Mouse (Mus musculus) heart, adult 2 months (tissue): ENCODE results near the gene H6pd. TPM values are rescaled to one million over a fixed set of nuclear protein-coding genes. Genes with fewer than 3 reads are reported as not detected.

ENCODE experiments used
- DNase-seq, 2 experiments: peaks; one replicate each; pipeline ENCODE4 v3.0.0; 2021
- H3K27ac ChIP-seq: fragments of 200-600 bp; 2 replicates; pipeline ENCODE4 v1.8.1; 2022
- H3K27me3 ChIP-seq: fragments of 200-500 bp; 2 replicates; pipeline ENCODE4 v1.6.1; 2012; ENCODE audit warnings: mild to moderate bottlenecking, low read length, inconsistent platforms, mixed read lengths; ENCODE audit not compliant: control insufficient read depth, insufficient read depth
- H3K36me3 ChIP-seq: fragments of 200-500 bp; 2 replicates; pipeline ENCODE4 v1.6.1; 2012; ENCODE audit warnings: low read length, inconsistent platforms; ENCODE audit not compliant: control insufficient read depth, insufficient read depth
- H3K4me1 ChIP-seq: fragments of 200-500 bp; 2 replicates; pipeline ENCODE4 v1.6.1; 2011; ENCODE audit warnings: low read length; ENCODE audit not compliant: control insufficient read depth, insufficient read depth
- H3K4me3 ChIP-seq: fragments of 200-600 bp; 2 replicates; pipeline ENCODE4 v1.8.1; 2022
- H3K79me2 ChIP-seq: fragments of 200-500 bp; replicated peaks from 2 replicates; pipeline ENCODE4 v1.6.1; 2012; ENCODE audit warnings: mild to moderate bottlenecking, inconsistent platforms, low read length, moderate library complexity, mixed read lengths; ENCODE audit not compliant: control insufficient read depth, insufficient read depth
- H3K9ac ChIP-seq: fragments of 200-500 bp; 2 replicates; pipeline ENCODE4 v1.6.1; 2012; ENCODE audit warnings: low read depth, mild to moderate bottlenecking, control low read depth, inconsistent platforms, low read length, mixed read lengths
- CTCF ChIP-seq: fragments of 200-600 bp; IDR thresholded peaks from 2 replicates; pipeline ENCODE4 v1.8.1; 2022; ENCODE audit warnings: antibody characterized with exemption, mild to moderate bottlenecking, moderate library complexity
- EP300 ChIP-seq: fragments of 200-500 bp; IDR thresholded peaks from 2 replicates; pipeline ENCODE4 v1.6.1; 2011; ENCODE audit warnings: low read depth, low read length, control low read depth; ENCODE audit not compliant: insufficient read depth
- POLR2A ChIP-seq: fragments of 200-500 bp; IDR thresholded peaks from 2 replicates; pipeline ENCODE4 v1.6.1; 2011; ENCODE audit warnings: mild to moderate bottlenecking, low read depth, low read length, control low read depth; ENCODE audit not compliant: insufficient read depth
- WGBS: fragments of 180-500 bp; shearing (Covaris S2); methylation state at CpG from one replicate; pipeline ENCODE4 v1.1.7; 2018; 5-methylcytosine and 5-hydroxymethylcytosine counted together
- intact Hi-C: fragments of 180-260 bp; cut with DNase I; formaldehyde crosslinking; loops from one replicate; pipeline ENCODE4 v1.15.1; 2025
- polyA plus RNA-seq: library from polyadenylated mRNA; depleted of rRNA; stranded (reverse); fragments of >200 nt; gene quantifications from 2 replicates; pipeline ENCODE4 v1.2.3, GENCODE M21; 2012
- total RNA-seq, 2 experiments: library from RNA; stranded (reverse); gene quantifications; 2 replicates each; pipeline ENCODE4 v1.2.3; 2021

Gene H6pd
- total and polyA plus RNA-seq, 3 experiments = 27.4 to 44.2 (median 39.0) TPM

DNA sequence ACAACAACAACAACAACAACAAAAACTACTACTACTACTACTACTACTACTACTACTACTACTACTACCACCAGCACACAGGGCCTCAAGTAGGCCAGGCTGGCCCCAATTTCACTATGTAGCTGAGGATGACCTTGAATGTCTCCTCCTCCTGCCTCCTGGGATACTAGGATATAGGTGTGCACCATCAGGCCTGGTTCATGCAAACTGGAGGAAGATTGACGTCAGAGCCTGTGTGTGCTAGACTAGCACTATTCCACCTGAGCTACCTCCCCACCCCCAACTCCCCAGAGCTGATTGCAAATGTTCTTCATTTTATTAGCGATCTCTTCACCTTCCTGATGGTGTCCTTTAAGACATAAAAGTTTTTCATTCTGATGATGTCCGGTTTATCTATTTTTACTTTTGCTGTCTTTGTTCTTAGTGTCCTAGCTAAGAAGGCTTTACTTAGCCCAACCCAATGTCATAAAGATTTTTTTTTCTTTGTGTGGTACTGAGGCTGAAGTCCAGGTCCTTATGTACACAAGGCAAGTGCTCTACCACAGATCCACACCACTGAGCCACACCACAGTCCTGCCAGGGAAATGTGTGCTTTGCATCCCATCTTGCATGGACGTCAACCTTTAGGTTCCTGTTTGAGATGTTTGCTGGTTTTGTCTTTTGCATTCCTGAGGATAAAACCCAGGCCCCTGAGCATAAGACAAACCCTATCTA lies 5.7 kb upstream of the H6pd start:
- Histone ChIP-seq H3K36me3 (no peaks in the 10 kb centered on the region), H3K9ac (no peak overlapping the region), H3K27me3 (no peaks in the 10 kb centered on the region), H3K4me1 (no peaks in the 10 kb centered on the region; the same call in 1 of the 2 replicates), H3K4me3 (no peak overlapping the region), H3K27ac (no peak overlapping the region), H3K79me2 (no peaks in the 10 kb centered on the region)
- no peak for TF ChIP-seq POLR2A
- no peak for TF ChIP-seq EP300
- TF ChIP-seq CTCF = no peak
- DNase-seq = no peak
- 85% methylated on average over 4 of the region's 4 CpGs for WGBS
- intact Hi-C loops = no loop called here

DNA sequence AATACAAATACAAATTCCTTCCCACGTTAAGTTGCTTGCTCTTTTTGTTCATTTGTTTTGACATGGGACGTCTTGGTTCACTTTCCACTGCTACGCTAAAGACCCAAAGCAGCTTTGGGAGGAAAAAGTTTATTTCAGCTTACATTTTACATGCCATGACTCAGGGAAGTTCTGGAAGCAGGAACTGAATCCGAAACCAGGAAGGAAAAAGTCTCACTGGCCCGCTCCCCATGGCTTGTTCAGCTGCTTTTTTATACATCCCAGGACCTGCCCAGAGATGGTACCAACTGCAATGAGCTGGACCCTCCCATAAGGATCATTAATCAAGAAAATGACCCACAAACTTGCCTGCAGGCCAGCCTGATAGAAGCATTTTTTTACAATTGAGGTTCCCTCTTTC lies 5.0 kb upstream of the H6pd start:
- no peaks in the 10 kb centered on the region for H3K27me3 ChIP-seq
- no peak for TF ChIP-seq EP300
- no peak for TF ChIP-seq CTCF
- TF ChIP-seq POLR2A = no peak
- H3K27ac ChIP-seq = no peak overlapping the region
- H3K4me1 ChIP-seq = peaks cover 2% of the 10 kb centered on the region
- intact Hi-C loops = no loop called here
- no peaks in the 10 kb centered on the region for H3K79me2 ChIP-seq
- WGBS = 82% methylated on average over 5 of the region's 5 CpGs
- DNase-seq = no peak
- H3K36me3 ChIP-seq = no peaks in the 10 kb centered on the region
- no peak overlapping the region for H3K9ac ChIP-seq
- H3K4me3 ChIP-seq = no peak overlapping the region

DNA sequence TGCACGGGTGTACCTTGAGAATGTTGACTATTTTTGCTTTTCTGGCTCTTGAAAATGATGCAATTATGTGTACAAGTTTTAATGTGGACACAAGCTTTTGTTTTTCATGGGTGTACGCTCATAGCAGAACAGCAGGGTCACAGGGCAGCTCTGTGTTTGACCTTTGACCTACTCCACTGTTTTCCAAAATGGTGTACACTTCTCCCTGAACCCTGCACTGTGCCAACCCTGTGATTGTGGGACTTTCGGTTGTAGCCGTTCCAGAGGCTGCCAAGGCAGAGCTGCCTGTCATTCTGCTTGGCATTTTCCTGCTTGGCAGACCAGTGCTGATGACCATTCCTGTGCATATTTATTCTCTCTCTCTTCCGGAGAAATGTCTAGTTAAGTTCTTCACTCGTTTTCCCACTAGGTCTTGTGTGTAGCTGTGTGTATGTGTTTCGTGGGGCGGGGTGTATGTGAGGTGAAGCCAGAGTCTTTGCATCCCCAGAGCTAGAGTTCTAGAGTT lies 4.4 kb upstream of the H6pd start:
- 70% methylated on average over 8 of the region's 8 CpGs for WGBS
- Histone ChIP-seq H3K27ac (no peak overlapping the region), H3K36me3 (no peaks in the 10 kb centered on the region), H3K4me3 (no peak overlapping the region), H3K27me3 (no peaks in the 10 kb centered on the region), H3K9ac (no peak overlapping the region), H3K79me2 (no peaks in the 10 kb centered on the region), H3K4me1 (peaks cover 2% of the 10 kb centered on the region)
- no peak for DNase-seq
- TF ChIP-seq CTCF (no peak), EP300 (no peak), POLR2A (no peak)
- intact Hi-C loops = no loop called here

- intact Hi-C loops = no loop called here
- H3K27ac ChIP-seq = peak overlapping the region; percentile 26; the same call in 1 of the 2 replicates
- no peak overlapping the region for H3K4me3 ChIP-seq
- H3K27me3 ChIP-seq = no peaks in the 10 kb centered on the region
- H3K79me2 ChIP-seq = no peaks in the 10 kb centered on the region
- H3K36me3 ChIP-seq = no peaks in the 10 kb centered on the region
- no peak for DNase-seq
- H3K9ac ChIP-seq = no peak overlapping the region
- peaks cover 3% of the 10 kb centered on the region for H3K4me1 ChIP-seq
- WGBS = 65% methylated on average over 4 of the region's 4 CpGs
- TF ChIP-seq EP300 = no peak
- no peak for TF ChIP-seq CTCF
- TF ChIP-seq POLR2A = no peak
Measured at GRCm38 (mm10) chr4:150012322-150012723, 3.5 kb upstream of the H6pd start.

DNA sequence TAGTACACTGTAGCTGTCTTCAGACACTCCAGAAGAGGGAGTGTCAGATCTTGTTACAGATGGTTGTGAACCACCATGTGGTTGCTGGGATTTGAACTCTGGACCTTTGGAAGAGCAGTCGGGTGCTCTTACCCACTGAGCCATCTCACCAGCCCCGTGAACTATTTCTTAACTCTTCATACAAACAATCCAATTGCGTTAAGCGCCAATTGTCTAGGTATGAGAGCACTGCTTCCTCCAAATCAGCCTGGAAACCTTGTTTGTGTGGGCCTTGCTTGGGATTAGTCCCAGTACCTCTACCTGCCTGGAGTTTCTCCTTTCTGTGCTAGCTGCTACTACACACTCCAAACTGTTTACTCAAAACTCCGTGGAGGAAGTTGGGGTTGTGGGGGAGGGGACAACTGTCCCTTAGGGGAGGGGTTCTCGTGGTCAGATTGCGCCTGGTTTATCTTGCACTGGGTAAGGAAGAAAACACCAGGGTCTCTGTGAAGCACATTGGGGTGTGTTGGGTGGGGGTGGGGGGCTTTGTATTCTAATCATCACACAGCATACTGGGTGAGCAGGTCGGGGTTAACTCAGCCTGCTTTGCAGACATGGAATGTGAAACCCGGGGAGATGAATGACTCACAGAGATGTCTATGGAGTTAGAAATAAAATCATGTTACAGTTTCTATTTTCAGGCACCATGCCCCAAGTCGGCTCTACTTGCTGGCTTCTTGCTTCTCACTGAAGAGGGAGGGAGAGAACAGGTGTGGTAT lies 2.9 kb upstream of the H6pd start:
- peak overlapping the region; percentile 26; the same call in 1 of the 2 replicates for H3K27ac ChIP-seq
- no peaks in the 10 kb centered on the region for H3K36me3 ChIP-seq
- H3K4me3 ChIP-seq = no peak overlapping the region
- intact Hi-C loops = no loop called here
- no peaks in the 10 kb centered on the region for H3K27me3 ChIP-seq
- DNase-seq = no peak
- TF ChIP-seq POLR2A (no peak), EP300 (no peak), CTCF (no peak)
- no peaks in the 10 kb centered on the region; the same call in 1 of the 2 replicates for H3K79me2 ChIP-seq
- H3K4me1 ChIP-seq = peaks cover 4% of the 10 kb centered on the region
- 34% methylated on average over 10 of the region's 10 CpGs for WGBS
- no peak overlapping the region for H3K9ac ChIP-seq

GRCm38 (mm10) chr4:150010054-150010730 lies 1.4 kb upstream of the H6pd start:
- intact Hi-C loops = no loop called here
- TF ChIP-seq POLR2A = no peak

More at GRCm38 (mm10) chr4:150010054-150010730, 1.4 kb upstream of the H6pd start:
- Histone ChIP-seq H3K4me1 (peaks cover 8% of the 10 kb centered on the region), H3K9ac (no peak overlapping the region), H3K36me3 (no peaks in the 10 kb centered on the region), H3K27ac (no peak overlapping the region), H3K27me3 (no peaks in the 10 kb centered on the region), H3K79me2 (peaks cover 1% of the 10 kb centered on the region), H3K4me3 (no peak overlapping the region)
- 93% methylated on average over 6 of the region's 6 CpGs for WGBS
- DNase-seq = no peak
